Mouse (Mus musculus) embryonic facial prominence, embryonic 13.5 days (tissue): Measurements from ENCODE around the gene BC051665. TPM values are rescaled to one million over a fixed set of nuclear protein-coding genes. Genes with fewer than 3 reads are reported as not detected.

ENCODE experiments used
- ATAC-seq: fragments of 200-750 bp; cut with Nextera tagmentation; 2 replicates; pipeline ENCODE4 v1.8.0; 2017; ENCODE audit warnings: low read depth; ENCODE audit not compliant: insufficient number of reproducible peaks, insufficient read depth, low FRiP score, low TSS enrichment
- H3K27ac ChIP-seq: fragments of 300-500 bp; sonication (generic); 2 replicates; pipeline ENCODE4 v1.5.1; 2015; ENCODE audit warnings: moderate library complexity, mild to moderate bottlenecking, inconsistent platforms
- H3K27me3 ChIP-seq: fragments of 300-500 bp; sonication (generic); 2 replicates; pipeline ENCODE4 v1.6.1; 2015; ENCODE audit warnings: mild to moderate bottlenecking, inconsistent platforms
- H3K36me3 ChIP-seq: fragments of 300-500 bp; sonication (generic); 2 replicates; pipeline ENCODE4 v1.6.1; 2015; ENCODE audit warnings: mild to moderate bottlenecking, inconsistent platforms
- H3K4me1 ChIP-seq: fragments of 300-500 bp; sonication (generic); 2 replicates; pipeline ENCODE4 v1.6.1; 2015; ENCODE audit warnings: inconsistent platforms
- H3K4me2 ChIP-seq: fragments of 300-500 bp; sonication (generic); 2 replicates; pipeline ENCODE4 v1.6.1; 2015; ENCODE audit warnings: moderate library complexity, mild to moderate bottlenecking, inconsistent platforms
- H3K4me3 ChIP-seq: fragments of 300-500 bp; sonication (generic); 2 replicates; pipeline ENCODE4 v1.5.1; 2015; ENCODE audit warnings: mild to moderate bottlenecking, inconsistent platforms
- H3K9ac ChIP-seq: fragments of 300-500 bp; sonication (generic); 2 replicates; pipeline ENCODE4 v1.6.1; 2015; ENCODE audit warnings: mild to moderate bottlenecking, inconsistent platforms
- H3K9me3 ChIP-seq: fragments of 300-500 bp; sonication (generic); 2 replicates; pipeline ENCODE4 v1.6.1; 2016; ENCODE audit warnings: inconsistent platforms
- WGBS: fragments of 180-500 bp; shearing (Covaris S2); methylation state at CpG from one replicate; pipeline ENCODE4 v1.1.7; 2015; ENCODE audit warnings: mixed read lengths; 5-methylcytosine and 5-hydroxymethylcytosine counted together
- polyA plus RNA-seq: library from polyadenylated mRNA; unstranded; fragments of >200 nt; fragmentation: Nextera tagmentation; extraction: Ambion mirVana; gene quantifications from 2 replicates; pipeline ENCODE4 v1.2.1, GENCODE M21; 2015

The BC051665 gene
- polyA plus RNA-seq = not detected in 2 replicates

- no peaks in the 10 kb centered on the region for H3K9me3 ChIP-seq
- H3K36me3 ChIP-seq = no peaks in the 10 kb centered on the region
- no peak within 1 kb of the TSS for H3K27ac ChIP-seq
- no peaks in the 10 kb centered on the region for H3K4me1 ChIP-seq
- H3K4me2 ChIP-seq = no peak within 1 kb of the TSS
- H3K27me3 ChIP-seq = no peaks in the 10 kb centered on the region
- ATAC-seq = no peak
- no peak within 1 kb of the TSS for H3K4me3 ChIP-seq
- H3K9ac ChIP-seq = no peak within 1 kb of the TSS
Measured at GRCm38 (mm10) chr13:60786264-60786663, at the start of gene BC051665. TSS of gene BC051665 (minus strand) at chr13:60786364.

GRCm38 (mm10) chr13:60826052-60826451 lies 39.9 kb upstream of the BC051665 start:
- Histone ChIP-seq H3K9ac (no peak overlapping the region), H3K4me3 (no peak overlapping the region), H3K4me2 (no peak overlapping the region), H3K36me3 (no peaks in the 10 kb centered on the region), H3K4me1 (no peaks in the 10 kb centered on the region), H3K27ac (no peak overlapping the region), H3K27me3 (no peaks in the 10 kb centered on the region), H3K9me3 (no peaks in the 10 kb centered on the region)
- ATAC-seq = no peak
- WGBS = 61% methylated on average over 3 of the region's 3 CpGs

GRCm38 (mm10) chr13:60820486-60821175 lies 34.5 kb upstream of the BC051665 start:
- Histone ChIP-seq H3K9me3 (no peaks in the 10 kb centered on the region), H3K4me1 (no peaks in the 10 kb centered on the region), H3K9ac (no peak overlapping the region), H3K4me2 (no peak overlapping the region), H3K36me3 (no peaks in the 10 kb centered on the region), H3K27me3 (no peaks in the 10 kb centered on the region), H3K27ac (no peak overlapping the region), H3K4me3 (no peak overlapping the region)
- ATAC-seq = no peak
- 71% methylated on average over 3 of the region's 3 CpGs for WGBS

DNA sequence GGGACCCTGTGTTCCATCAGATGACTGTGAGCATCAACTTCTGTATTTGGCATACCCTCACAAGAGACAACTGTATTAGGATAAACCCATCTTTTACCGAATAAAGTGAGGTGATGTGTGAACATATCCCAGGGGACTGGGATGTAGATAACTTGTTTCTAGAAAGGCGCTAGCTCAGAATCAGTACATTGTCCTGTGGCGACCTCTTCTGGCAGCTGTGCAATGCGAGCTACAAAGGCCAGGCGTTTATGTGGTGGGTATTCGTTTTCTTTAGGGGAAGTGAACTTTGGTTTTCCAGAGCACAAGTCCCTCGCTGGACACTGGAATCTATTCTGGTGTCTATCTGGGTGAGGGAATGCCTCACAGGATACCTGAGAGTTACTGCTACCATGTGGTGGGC lies 33.3 kb upstream of the BC051665 start:
- no peak overlapping the region for H3K9ac ChIP-seq
- no peaks in the 10 kb centered on the region for H3K36me3 ChIP-seq
- 11% methylated on average over 7 of the region's 7 CpGs for whole genome bisulfite sequencing
- H3K4me3 ChIP-seq = no peak overlapping the region
- H3K4me2 ChIP-seq = no peak overlapping the region
- no peak for ATAC-seq
- H3K4me1 ChIP-seq = no peaks in the 10 kb centered on the region
- H3K9me3 ChIP-seq = no peaks in the 10 kb centered on the region
- H3K27me3 ChIP-seq = no peaks in the 10 kb centered on the region
- H3K27ac ChIP-seq = no peak overlapping the region

DNA sequence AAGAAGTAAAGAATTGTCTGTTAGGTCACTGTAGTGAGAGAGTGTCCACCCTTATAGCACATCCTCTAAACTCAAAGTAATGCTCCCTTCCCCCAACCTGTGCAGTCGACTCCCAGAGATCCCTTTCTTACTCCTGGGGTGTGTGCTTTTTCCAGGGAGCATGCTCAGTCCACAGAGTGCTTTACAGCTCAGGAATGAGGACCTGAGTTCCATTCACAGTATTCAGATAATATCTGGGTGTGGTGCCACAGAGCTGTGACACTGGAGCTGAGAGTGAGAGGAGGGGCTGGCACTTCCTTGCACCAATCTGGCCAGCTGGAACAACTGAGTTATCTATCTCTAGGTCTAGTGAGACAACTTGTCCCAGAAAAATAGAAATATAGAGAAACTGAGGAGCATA lies 27.6 kb upstream of the BC051665 start:
- H3K4me3 ChIP-seq = no peak overlapping the region
- H3K27me3 ChIP-seq = no peaks in the 10 kb centered on the region
- no peak overlapping the region for H3K4me2 ChIP-seq
- no peaks in the 10 kb centered on the region for H3K36me3 ChIP-seq
- no peak overlapping the region for H3K9ac ChIP-seq
- no peak overlapping the region for H3K27ac ChIP-seq
- no peak for ATAC-seq
- no peaks in the 10 kb centered on the region for H3K9me3 ChIP-seq
- H3K4me1 ChIP-seq = no peaks in the 10 kb centered on the region
- 55% methylated on average over 1 of the region's 1 CpGs for WGBS

GRCm38 (mm10) chr13:60812768-60813167 lies 26.6 kb upstream of the BC051665 start:
- H3K9me3 ChIP-seq = no peaks in the 10 kb centered on the region
- 84% methylated on average over 6 of the region's 6 CpGs for WGBS
- ATAC-seq = no peak

DNA sequence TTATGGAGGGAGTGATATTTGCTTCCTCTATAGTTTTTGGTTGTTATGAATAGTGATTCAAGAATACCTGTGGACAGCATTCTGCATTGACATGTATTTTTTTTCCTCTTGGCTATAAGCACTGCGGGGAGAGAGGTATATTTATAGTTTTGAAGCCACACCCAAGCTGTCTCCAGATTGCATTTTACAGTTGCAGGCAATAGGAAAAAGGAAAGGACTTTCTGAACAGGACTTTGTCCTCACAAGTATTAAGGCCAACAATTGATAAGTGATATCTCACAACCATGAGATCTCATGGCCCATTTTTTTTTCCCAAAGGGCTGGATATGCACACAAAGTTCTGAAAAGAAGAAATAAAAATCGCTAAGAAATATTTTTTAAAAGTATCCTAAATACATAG lies 23.5 kb upstream of the BC051665 start:
- Histone ChIP-seq H3K36me3 (no peaks in the 10 kb centered on the region), H3K4me2 (no peak overlapping the region), H3K9me3 (no peaks in the 10 kb centered on the region), H3K27me3 (no peaks in the 10 kb centered on the region), H3K9ac (no peak overlapping the region), H3K4me1 (no peaks in the 10 kb centered on the region), H3K27ac (no peak overlapping the region), H3K4me3 (no peak overlapping the region)
- 73% methylated on average over 2 of the region's 2 CpGs for WGBS
- ATAC-seq = no peak

More at GRCm38 (mm10) chr13:60812768-60813167, 26.6 kb upstream of the BC051665 start:
- no peak overlapping the region for H3K27ac ChIP-seq
- H3K4me1 ChIP-seq = no peaks in the 10 kb centered on the region
- no peaks in the 10 kb centered on the region for H3K27me3 ChIP-seq
- H3K4me2 ChIP-seq = no peak overlapping the region
- no peak overlapping the region for H3K9ac ChIP-seq
- no peak overlapping the region for H3K4me3 ChIP-seq
- H3K36me3 ChIP-seq = no peaks in the 10 kb centered on the region

DNA sequence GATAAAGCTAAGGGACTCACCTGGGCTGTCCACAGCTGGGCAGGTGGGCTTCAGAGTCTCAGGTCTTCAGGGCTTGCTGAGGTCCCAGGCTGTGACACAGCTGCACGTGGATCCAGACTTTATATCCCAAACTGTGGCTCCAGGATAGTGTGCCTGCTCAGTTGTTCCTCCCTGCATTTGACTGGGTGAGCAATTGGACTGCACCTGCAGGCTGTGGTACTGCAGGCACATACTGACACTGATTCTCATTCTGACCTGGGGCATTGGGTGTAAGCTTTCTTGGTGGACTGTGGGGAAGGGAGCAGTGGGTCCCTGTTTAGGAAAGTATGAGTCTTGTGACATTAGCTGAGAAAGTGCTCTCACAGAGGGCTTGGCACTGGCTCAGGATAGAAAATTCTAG lies 16.6 kb upstream of the BC051665 start, which contains the start of gene Ctsll3:
Gene Ctsll3 (minus strand): TSS at position 101 of the 400 bp plus-strand sequence.
- Histone ChIP-seq H3K27me3 (no peaks in the 10 kb centered on the region), H3K4me3 (no peak within 1 kb of the TSS), H3K4me1 (no peaks in the 10 kb centered on the region), H3K9ac (no peak within 1 kb of the TSS), H3K4me2 (no peak within 1 kb of the TSS), H3K27ac (no peak within 1 kb of the TSS), H3K36me3 (no peaks in the 10 kb centered on the region), H3K9me3 (no peaks in the 10 kb centered on the region)
- WGBS = 56% methylated on average over 1 of the region's 1 CpGs
- no peak for ATAC-seq

DNA sequence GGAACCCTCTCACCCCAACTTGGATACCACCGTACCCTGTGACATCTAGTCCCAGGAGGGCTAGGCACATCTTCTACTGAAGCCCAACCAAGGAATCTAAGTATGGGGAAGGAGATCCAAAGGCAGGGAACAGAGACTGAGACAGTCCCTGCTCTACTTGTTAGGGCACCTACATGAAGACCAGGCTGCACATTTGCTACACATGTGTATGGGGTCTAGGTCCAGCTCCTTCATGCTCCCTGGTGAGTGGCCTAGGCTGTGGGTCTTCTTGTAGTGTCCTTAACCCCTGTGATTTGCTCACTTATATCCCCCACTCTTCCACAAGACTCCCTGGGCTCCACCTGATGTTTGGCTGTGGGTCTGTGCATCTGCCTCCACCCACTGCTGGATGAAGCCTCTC lies 3.3 kb upstream of the BC051665 start:
- Histone ChIP-seq H3K4me3 (no peak overlapping the region), H3K27me3 (no peaks in the 10 kb centered on the region), H3K9me3 (no peaks in the 10 kb centered on the region), H3K4me2 (no peak overlapping the region), H3K9ac (no peak overlapping the region), H3K4me1 (no peaks in the 10 kb centered on the region), H3K27ac (no peak overlapping the region), H3K36me3 (no peaks in the 10 kb centered on the region)
- no peak for ATAC-seq
- 53% methylated on average over 1 of the region's 1 CpGs for WGBS

DNA sequence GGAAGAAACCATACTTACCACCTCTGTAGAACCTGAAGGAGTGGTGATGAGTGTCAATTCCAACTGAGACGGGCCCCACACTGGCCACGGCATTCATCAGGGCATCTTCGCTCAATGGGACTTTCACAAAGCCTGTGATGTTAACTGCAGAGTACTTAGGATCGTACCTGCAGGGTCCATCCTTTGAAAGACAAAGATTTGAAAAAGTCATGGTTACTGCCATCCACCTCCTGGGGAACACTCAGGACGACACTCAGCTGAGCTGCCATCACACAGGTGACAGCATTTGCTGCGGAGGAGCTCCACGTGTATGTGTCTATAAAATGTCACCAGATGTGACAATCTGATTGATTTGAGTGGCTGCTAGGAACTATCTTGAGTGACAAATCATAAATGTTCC lies 2.9 kb downstream of the BC051665 start:
- H3K9ac ChIP-seq = no peak overlapping the region
- H3K4me3 ChIP-seq = no peak overlapping the region
- H3K4me1 ChIP-seq = no peaks in the 10 kb centered on the region
- H3K27ac ChIP-seq = no peak overlapping the region
- 89% methylated on average over 7 of the region's 7 CpGs for WGBS
- no peaks in the 10 kb centered on the region for H3K9me3 ChIP-seq
- no peak overlapping the region for H3K4me2 ChIP-seq
- ATAC-seq = no peak
- H3K36me3 ChIP-seq = no peaks in the 10 kb centered on the region
- no peaks in the 10 kb centered on the region for H3K27me3 ChIP-seq

DNA sequence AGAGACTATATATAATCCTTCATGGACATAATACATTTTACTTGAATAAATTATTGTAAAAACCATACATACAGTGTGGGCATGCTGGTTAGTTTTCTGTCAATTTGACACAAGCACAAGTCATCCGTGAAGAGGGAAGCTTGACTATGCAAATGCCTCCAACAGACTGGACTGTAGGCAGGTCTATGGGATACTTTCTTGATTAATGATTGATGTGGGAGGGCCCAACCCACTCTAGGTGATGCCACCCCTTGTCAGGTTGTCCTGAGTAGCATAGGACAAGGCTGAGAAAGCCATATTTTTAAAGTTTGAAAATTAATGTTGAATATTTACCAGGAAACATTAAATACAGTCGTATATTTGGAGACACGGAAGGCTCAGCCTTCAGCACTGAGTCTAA lies 5.6 kb downstream of the BC051665 start:
- ATAC-seq = no peak
- WGBS = 86% methylated on average over 3 of the region's 3 CpGs
- H3K27me3 ChIP-seq = no peaks in the 10 kb centered on the region
- no peak overlapping the region for H3K4me3 ChIP-seq
- no peaks in the 10 kb centered on the region for H3K36me3 ChIP-seq
- no peak overlapping the region for H3K9ac ChIP-seq
- no peak overlapping the region for H3K27ac ChIP-seq
- H3K9me3 ChIP-seq = no peaks in the 10 kb centered on the region
- no peak overlapping the region for H3K4me2 ChIP-seq
- no peaks in the 10 kb centered on the region for H3K4me1 ChIP-seq

- Histone ChIP-seq H3K27ac (no peak overlapping the region), H3K4me3 (no peak overlapping the region), H3K9me3 (no peaks in the 10 kb centered on the region), H3K4me1 (no peaks in the 10 kb centered on the region), H3K36me3 (peaks cover 46% of the 10 kb centered on the region), H3K4me2 (no peak overlapping the region), H3K27me3 (no peaks in the 10 kb centered on the region), H3K9ac (no peak overlapping the region)
- WGBS = 94% methylated on average over 17 of the region's 17 CpGs
- peak; percentile 54; the same call in 1 of the 2 replicates for ATAC-seq
Measured at GRCm38 (mm10) chr13:60761161-60761560, 25.0 kb downstream of the BC051665 start.
